Mouse (Mus musculus) olfactory bulb, adult 2 months (tissue): ENCODE data around the gene Crtam.

Experiments
- CTCF ChIP-seq: fragments of 200-500 bp; IDR thresholded peaks from 2 replicates; pipeline ENCODE4 v1.5.1; 2012; ENCODE audit warnings: low read depth, mild to moderate bottlenecking, low read length, moderate library complexity; ENCODE audit not compliant: insufficient read depth
- POLR2A ChIP-seq: fragments of 200-500 bp; IDR thresholded peaks from 2 replicates; pipeline ENCODE4 v1.6.1; 2012; ENCODE audit warnings: mild to moderate bottlenecking, low read depth, low read length, moderate library complexity; ENCODE audit not compliant: insufficient read depth

DNA sequence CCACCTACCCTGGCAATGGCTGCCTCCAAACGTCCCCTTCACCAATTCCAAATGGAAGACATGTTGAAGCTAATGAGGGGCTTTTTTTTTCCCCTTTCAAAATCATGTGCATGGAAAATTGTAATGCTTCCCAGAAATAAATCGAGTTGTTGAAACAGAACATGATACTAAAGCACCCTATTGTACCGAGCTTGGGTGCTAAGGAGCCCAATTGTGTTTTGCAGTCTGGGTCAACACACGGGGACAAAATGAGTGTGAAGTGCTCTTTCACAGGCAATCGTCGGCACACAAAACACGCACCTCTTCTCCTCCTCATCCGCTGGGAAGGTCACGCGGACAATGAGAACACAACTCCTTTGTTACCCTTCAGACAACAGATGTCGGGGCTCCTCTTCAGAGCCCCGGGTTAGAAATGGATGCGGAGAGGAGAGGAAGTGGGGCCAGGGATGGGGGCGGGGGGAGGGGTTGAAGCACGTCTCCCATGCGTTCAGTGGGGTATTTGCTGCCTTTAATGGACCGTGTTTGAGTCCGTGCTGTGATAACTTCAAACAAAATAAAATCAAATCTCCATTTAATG lies 55.3 kb downstream of the Crtam start:
- TF ChIP-seq POLR2A (no peak), CTCF (no peak)
